Mouse (Mus musculus) kidney, adult 2 months (tissue): ENCODE data around the gene Glis3.

Experiments
- CTCF ChIP-seq: fragments of 200-500 bp; conservative IDR thresholded peaks from 2 replicates; pipeline ENCODE4 v1.5.1; 2011; ENCODE audit warnings: low read depth, mild to moderate bottlenecking, control low read depth, low read length, moderate library complexity, mixed read lengths; ENCODE audit not compliant: insufficient read depth, insufficient read length
- POLR2A ChIP-seq: fragments of 200-500 bp; IDR thresholded peaks from one replicate; pipeline ENCODE4 v1.6.1; 2011; ENCODE audit warnings: low read depth, low read length, control low read depth

- TF ChIP-seq CTCF (no peak), POLR2A (no peak)
Measured at GRCm38 (mm10) chr19:28545493-28545892, 134.4 kb downstream of the Glis3 start.
